Mouse (Mus musculus): ENCODE results near the gene Exoc4.

The Exoc4 gene

DNA sequence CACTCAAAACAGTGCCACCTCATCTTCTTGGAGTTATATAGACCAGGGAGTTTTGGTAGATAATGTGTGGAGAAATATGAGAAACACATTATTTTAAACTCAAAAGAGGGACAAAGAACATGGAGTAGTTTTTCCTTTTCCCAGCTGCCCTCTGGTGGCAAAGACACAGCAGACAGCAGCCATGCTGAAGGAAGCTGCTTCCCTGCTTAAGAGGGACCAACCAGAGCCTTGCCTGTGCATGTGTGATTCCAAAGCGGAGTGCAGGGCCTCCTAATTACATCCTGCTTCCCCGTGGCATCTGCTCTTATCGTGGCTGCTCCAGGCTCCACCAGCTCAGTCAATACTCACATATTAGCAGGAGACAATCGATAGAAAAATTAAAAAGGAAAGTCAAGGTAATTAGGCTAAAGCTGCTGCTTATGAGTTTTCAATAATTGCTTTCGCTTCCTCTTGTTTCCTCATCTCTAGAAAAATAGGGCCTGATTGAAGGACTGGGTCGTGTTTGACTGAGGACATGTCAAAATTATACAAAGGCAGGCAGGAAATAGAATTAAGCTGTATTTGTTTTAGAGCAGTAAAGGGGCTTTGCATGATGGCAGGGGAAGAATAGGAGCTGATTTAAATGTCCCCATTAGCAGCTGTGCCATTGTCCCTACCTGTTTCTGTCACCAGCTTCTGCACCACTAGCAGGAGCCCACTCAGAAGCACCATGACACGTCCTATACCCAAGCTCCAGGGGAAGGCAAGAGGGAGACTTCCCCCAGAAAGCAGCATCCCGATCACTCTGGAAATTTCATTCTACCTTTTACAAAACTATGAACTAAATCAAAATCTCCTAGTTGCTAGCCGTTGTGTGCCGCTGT is 433.1 kb downstream of the Exoc4 start:
- DNase-seq: peak; percentile 68 to 74

DNA sequence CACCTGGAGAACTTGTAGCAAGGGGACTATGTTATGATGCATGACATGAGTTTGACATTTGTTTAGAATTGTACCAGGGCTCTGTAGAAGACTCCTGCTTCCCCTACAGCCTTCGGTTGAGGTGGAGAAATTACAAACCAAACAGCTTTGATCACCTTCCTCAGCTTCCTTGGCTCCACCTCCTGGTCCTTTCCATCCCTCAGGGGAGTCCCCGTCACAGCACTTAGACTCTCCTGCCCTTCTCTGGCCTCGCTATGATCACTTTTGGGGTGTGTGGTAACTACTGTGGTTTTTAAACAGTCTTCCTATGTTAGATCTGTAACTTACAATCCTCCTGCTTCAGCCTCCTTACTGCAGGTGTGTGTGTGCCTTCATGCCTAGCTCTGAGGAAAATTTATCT is 434.6 kb downstream of the Exoc4 start:
- DNase-seq: no peak

DNA sequence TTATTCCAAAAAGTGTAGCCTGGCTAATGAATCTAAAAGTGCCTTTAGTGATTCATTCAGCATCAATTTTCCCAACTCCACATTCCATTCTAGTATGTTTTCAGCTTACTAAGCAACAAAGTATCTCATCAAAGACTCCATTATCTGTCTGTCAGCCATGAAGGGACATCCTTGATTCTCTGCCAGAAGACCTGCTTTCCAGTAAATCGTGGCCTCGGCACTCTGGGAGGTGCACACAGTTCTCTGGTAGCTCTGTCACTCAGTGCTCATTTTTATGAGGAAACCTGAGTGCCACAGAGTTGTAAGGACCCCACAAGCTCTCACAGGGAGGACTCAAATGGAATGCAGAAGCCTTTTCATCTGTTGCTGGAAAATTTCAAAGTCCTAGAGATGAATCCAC is 436.4 kb downstream of the Exoc4 start:
- no peak for DNase-seq

GRCm38 (mm10) chr6:33690601-33691000 is 441.7 kb downstream of the Exoc4 start:
- no peak for DNase-seq

DNA sequence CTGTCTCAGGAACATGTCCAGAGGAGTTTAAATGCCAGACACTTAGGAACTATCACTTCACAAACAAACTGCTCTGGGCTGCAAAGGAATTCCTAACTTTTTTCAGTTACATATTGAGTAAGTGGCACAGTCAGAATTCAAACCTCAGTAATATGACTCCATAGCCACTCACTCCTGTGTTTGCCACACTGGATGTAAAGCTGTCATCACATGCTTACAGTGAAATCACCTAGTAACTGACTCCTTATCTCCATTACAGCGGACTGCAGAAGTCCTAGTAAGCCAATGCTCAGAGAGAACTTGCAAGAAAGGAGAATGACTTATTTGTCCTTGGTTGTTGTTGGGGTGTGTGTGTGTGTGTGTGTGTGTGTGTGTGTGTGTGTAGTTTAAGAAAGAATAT is 448.1 kb downstream of the Exoc4 start:
- DNase-seq: no peak

- no peak for DNase-seq
These were observed 460.0 kb downstream of the Exoc4 start for GRCm38 (mm10) chr6:33708907-33709306.

DNA sequence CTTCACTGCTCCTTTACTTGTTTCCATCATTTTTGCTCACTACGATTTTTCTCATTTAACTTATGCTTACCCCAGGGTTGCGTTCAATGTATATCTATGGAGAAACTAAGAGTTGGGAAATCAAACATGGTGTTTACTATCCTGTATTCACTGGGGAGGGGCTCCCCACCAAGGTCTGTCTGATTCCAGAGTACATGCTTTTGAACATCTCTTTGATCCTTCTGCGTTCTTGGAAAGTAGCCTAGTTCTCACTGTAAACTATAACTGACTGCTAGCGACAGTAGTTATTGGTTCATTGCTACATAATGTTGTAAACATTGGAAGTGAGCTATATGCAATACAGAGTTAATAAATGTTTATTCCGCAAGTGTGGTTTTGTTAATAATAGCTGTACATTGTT is 460.5 kb downstream of the Exoc4 start:
- no peak for DNase-seq

DNA sequence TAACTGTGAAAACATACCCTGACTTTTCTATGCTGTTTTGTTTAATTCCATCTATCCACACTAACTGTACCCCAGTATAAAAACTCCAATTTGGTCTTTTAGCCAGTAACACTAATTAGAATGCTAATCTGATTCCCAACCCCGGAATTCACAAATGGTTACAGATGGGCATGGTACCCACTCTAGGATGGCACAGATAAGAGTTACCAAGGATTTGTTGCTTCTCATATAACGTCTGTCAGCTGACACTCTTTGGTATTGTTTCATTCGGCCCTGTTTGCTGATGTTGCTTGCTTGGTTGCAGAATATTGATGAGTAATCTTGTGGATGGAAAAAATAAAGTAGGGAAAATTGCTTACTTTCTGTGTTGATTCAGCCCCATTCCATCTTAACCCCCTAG is 462.9 kb downstream of the Exoc4 start:
- DNase-seq: no peak

DNA sequence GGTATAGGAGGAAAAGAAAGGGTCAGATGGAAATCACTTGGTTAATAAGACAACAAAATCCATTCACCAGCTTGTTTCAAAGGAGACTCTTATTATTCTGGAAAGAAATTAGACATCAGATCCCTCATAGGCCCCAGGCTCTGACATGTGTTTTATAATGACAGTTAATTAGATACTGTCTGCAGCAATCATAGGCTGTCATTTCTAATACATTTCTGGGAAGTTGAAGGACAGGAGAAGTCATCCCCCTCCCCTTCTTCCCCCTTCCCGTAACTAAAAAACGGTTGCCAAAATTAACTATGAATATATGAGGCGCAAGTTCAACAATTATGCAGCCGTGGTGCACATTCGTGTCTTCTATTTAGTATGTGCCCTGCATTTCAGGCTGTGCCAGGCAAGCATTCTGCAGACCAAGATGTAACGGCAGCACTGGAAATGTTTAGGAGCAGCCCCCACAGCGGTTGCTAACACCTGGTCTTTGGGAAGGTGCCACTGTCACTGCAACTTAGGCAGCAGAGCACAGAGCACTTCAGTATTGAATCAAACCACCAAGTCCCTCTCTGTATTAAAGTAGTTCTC is 463.7 kb downstream of the Exoc4 start:
- DNase-seq: no peak

DNA sequence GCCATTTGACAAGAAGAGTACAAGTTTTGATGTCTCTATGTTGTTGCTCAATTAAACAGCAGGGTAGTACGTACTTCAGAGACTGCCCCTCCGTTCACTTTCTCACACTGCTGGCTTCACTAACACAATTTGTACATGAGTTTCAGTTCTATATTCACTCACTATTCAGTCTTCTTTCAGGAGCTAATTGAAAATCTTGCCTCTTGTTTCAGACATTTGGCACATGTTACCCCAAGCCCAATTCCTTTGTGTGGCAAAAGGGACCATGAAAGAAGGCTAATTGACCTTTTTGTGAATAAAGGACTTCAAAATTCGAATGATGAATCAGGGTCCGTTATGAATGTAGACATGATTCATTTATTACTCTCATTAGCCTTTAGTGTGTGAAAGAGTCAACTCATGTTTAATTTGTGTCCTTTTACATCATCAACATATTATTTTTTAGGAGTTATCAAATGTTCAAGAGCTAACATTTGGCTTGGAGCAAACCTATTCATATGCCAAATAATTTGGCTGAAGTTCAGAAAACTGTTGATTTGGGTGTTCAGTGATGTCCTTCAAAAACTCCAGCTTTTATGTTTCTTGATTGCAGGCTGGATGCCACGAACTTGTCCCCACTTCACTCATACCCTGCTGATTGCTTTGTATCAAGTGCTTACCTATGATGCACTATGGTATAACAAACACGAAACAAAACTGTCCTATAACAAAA is 467.5 kb downstream of the Exoc4 start:
- peak in 1 of 2 experiments; percentile 6 for DNase-seq

DNA sequence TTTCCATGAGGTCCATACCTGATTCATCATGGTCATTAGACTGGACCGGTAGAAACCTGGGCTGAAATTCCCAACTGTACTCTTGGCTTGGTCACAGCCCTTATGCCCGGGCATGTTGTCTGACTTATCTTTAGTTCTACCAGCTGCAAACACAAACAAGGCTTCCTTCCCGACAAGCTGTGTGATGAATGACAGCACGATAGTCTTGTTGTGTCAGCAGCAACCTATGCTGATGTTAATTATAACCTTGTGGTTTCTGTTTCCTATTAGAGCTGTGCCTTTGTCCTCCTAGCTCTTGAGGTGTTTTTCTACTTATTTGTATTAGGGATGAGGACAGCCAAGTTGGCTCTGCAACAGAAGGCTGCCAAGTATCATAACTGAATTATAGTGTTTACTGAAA is 472.3 kb downstream of the Exoc4 start:
- DNase-seq: no peak

- DNase-seq: no peak
These were observed 473.9 kb downstream of the Exoc4 start for GRCm38 (mm10) chr6:33722811-33723210.

DNA sequence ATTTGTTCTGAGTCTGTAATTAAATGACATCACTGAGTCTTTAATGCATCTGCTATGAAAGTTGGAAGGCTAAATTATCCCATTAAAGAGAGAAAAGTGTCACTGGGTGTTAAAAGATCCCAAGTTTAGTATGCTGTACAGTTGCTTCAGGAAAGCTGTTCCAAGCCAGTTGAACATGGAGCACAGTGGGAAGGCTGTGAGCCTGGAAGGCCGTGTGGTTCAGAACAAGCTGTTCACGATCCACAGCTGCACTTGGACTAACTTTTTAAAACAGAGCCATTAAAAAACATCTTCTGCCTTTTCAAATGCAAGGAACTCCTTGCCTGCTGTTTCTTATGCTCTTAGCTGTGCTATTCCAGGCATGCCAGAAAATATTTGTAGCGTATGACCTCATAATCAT is 475.7 kb downstream of the Exoc4 start:
- DNase-seq: no peak

DNA sequence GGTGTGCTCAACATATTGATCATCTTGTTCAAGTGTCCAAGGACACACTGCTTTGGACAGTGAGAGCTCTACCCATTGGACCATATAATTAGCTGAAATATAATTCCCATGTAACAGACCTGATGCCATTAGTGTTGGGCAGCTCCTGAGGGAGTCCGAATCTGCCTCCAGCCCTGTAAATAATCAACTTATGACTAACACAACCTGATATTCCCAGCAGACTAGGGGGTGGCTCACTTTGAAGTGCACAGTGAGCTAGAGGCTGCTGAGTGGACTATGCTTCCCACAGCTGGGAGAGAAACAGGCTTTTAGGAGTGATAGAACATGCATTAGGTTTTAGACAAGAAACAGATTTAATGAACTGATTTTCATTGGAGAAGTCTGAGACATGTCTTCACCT is 478.4 kb downstream of the Exoc4 start:
- DNase-seq: no peak

DNA sequence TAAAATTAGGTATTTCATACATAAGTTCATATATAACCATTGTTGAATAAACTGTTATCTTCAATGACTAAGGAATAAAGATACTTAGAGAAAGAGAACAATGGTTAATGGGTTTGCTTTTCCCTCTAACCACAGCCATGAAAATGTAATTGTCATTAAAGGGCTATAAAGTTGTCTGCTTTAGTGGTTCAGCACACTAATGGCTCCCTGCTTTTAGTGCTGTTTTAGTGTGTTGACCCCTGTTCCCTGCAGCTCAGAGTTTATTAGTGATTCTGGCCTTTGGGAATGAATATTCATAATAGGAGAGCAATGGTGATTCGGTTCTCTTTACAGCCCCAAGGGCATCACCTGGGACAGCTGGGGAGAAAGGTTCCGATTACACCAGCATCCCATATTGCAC is 483.3 kb downstream of the Exoc4 start:
- no peak for DNase-seq

- no peak for DNase-seq
These were observed 484.7 kb downstream of the Exoc4 start for GRCm38 (mm10) chr6:33733602-33734001.

GRCm38 (mm10) chr6:33734032-33734431 is 485.1 kb downstream of the Exoc4 start:
- no peak for DNase-seq

- DNase-seq: no peak
These were observed 490.0 kb downstream of the Exoc4 start for GRCm38 (mm10) chr6:33738857-33739291.

- DNase-seq: no peak
These were observed 490.4 kb downstream of the Exoc4 start for GRCm38 (mm10) chr6:33739304-33739703.

DNA sequence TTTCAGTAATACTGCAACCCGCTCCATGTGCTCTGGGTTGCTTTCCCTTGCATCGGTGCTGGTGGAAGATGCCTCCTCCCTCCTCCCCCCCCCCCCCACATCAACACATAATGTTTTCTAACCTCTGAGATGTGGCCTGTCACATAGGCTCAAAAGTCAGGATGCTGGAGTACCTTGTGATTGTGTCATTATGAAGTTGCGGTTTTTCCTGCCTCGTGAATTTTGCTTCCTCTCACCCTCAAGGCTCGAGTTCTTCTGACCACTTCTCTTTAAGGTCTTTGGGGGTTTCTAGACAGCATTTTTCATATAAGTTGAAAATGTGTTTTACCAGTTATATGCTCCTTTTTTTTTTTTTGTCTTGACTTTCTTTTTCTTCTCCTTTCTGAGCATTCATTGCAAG is 507.1 kb downstream of the Exoc4 start:
- DNase-seq: no peak

DNA sequence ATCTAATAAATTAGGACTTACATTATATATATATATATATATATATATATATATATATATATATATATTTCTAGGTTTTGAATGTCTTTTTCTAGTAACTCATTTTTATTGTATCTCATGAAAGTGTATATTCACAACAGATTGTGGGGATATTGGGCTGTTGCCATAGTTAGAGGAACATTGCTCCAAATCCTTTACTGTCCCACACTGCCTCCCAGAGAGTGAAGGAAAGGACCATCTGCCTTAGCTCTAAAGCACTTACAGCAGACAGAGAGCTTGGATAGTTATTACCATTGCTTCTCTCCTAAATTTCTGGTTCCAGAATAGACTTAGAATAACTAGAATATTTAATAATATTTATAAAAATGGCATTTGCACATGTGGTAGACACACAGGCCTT is 512.7 kb downstream of the Exoc4 start:
- peak; percentile 17 to 49 for DNase-seq

GRCm38 (mm10) chr6:33763245-33763644 is 514.4 kb downstream of the Exoc4 start:
- peak in 1 of 2 experiments; percentile 24 for DNase-seq

DNA sequence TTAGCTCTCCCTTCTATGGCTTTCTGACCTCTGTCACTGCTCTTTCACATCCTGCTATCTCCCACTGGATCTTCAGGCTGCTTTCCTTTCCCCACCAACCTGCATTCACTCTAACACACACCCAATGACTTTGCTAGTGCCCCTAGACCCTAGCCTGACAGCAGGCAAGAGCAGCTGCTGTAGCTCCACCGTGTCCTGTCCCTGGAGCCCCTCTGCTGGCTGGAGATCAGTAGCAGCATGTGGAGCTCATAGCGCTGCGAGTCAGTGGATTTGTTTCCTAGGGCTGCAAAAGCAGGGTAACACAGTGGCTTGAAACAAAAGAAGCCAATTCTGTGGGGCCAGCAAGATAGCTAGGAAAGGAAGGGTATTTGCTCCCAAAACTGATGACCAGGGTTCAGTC is 515.1 kb downstream of the Exoc4 start:
- DNase-seq: peak; percentile 27 to 42

GRCm38 (mm10) chr6:33769251-33769650 is 520.4 kb downstream of the Exoc4 start:
- DNase-seq: no peak
